Mouse (Mus musculus) C2C12 (cell line): ENCODE data around the gene Calr4.

Source experiments
- CTCF ChIP-seq: IDR thresholded peaks from one replicate; pipeline ENCODE4 v1.5.1; 2011; ENCODE audit not compliant: control insufficient read depth, insufficient read depth, insufficient read length
- MYOG ChIP-seq: IDR thresholded peaks from one replicate; pipeline ENCODE4 v1.6.1; 2011; ENCODE audit not compliant: control insufficient read depth, insufficient read length; ENCODE audit errors: extremely low read depth
- USF1 ChIP-seq: IDR thresholded peaks from one replicate; pipeline ENCODE4 v1.6.1; 2011; ENCODE audit warnings: low read depth, mild to moderate bottlenecking, control low read depth, moderate library complexity

DNA sequence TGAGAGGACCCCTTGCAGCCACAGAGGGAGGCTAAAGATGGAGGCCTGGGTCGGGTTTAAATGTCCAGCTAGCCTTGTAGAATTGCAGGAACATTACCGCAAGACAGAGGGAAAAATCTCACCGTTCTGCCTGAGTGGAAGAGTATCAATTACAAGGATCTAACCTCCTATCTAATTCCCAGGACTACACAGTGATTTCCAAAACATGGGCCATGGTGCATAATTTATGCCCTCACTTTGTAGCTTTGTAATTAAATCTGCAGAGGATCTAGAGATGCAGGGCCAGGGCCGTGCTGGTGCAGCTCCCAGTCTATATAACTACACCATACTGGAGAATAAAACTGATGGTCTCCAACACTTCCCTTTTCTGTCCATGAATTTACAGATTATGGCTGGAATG is 23.4 kb upstream of the Calr4 start:
- TF ChIP-seq MYOG (no peak), USF1 (no peak), CTCF (no peak)
